Mouse (Mus musculus): Measurements from ENCODE around the gene Gpr84. TPM values are rescaled to one million over a fixed set of nuclear protein-coding genes. Genes with fewer than 3 reads are reported as not detected.

Gene Gpr84
- polyA plus RNA-seq, 1 experiment, result 0.05 TPM

DNA sequence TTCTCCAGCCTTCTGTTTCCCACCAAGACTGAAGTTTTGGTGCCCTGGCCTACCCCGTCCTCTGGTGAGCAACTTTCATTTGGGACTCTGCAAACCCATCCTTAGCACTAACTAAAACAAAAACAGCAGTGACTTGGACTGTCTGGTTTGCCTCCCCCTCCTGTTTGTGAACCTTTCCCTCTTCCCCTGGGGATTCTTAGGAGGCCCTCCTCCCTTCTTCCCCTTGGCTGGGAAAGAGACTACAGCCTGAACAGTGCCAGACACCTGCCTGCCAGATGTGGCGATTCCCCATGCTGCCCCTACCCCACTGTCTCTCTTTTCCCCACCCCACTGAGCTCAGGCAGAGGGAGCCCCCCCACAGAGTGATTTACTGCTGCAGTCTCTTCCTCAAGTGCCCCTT, 9.4 kb downstream of the Gpr84 start:
- peak overlapping the region; percentile 7 for H3K4me2 ChIP-seq (ENCODE audit: low read depth)
- no peak overlapping the region for H3ac ChIP-seq (ENCODE audit: control insufficient read depth, insufficient read length)
- H3K36me3 ChIP-seq (ENCODE audit: control insufficient read depth, insufficient read depth), result peaks cover 34% of the 10 kb centered on the region
- TF ChIP-seq MYOD1 (IDR thresholded peaks at IDR 0.05; ENCODE audit: control insufficient read depth in 1 of 3, insufficient read length in 2 of 3, low read depth in 2 of 3) (peak in 1 of 3 experiments; percentile 35), USF1 (IDR thresholded peaks at IDR 0.05; ENCODE audit: low read depth) (no peak), TCF3 (IDR thresholded peaks at IDR 0.05; ENCODE audit: insufficient read length, low read depth) (no peak), POLR2AphosphoS2 (IDR thresholded peaks at IDR 0.05; ENCODE audit: insufficient read length, low read depth) (no peak), POLR2A (IDR thresholded peaks at IDR 0.05; ENCODE audit: insufficient read length, low read depth) (no peak), TCF12 (IDR thresholded peaks at IDR 0.05; ENCODE audit: insufficient read depth, poor library complexity, severe bottlenecking) (no peak)
- H3K4me3 ChIP-seq, result no peak overlapping the region
- no peaks in the 10 kb centered on the region for H3K27me3 ChIP-seq (ENCODE audit: control insufficient read depth, insufficient read depth, insufficient read length)
- no peaks in the 10 kb centered on the region for H3K79me2 ChIP-seq (ENCODE audit: control insufficient read depth, insufficient read depth)

DNA sequence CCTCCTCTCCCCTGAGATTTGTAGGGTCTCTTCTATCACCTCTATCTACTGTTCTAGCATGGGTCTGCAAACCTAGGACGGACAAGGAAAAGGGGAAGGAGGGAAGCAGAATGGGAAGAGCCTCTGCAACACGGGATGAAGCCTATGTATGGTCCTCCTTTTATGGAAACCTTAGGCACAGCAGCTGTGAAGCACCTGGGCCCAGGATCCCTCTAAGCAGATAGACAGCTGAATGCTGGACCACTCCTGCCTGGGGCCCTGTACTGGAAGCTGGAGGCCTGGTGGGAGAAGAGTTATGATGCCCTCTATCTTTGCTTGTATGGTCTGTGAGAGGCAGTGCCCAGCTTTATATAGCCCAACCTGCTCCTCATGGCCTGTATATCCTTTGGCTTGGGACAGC, 9.9 kb downstream of the Gpr84 start:
- no peaks in the 10 kb centered on the region for H3K27me3 ChIP-seq (ENCODE audit: control insufficient read depth, insufficient read depth, insufficient read length)
- no peak overlapping the region for H3ac ChIP-seq (ENCODE audit: control insufficient read depth, insufficient read length)
- H3K4me3 ChIP-seq, result no peak overlapping the region
- H3K79me2 ChIP-seq (ENCODE audit: control insufficient read depth, insufficient read depth), result no peaks in the 10 kb centered on the region
- H3K4me2 ChIP-seq (ENCODE audit: low read depth), result no peak overlapping the region
- TF ChIP-seq MYOG (IDR thresholded peaks at IDR 0.05; ENCODE audit: control insufficient read depth in 1 of 3, insufficient read depth in 1 of 3, insufficient read length in 2 of 3, low read depth in 2 of 3) (no peak), POLR2AphosphoS2 (IDR thresholded peaks at IDR 0.05; ENCODE audit: insufficient read length, low read depth) (peak; percentile 15)
- H3K36me3 ChIP-seq (ENCODE audit: control insufficient read depth, insufficient read depth), result peaks cover 34% of the 10 kb centered on the region

DNA sequence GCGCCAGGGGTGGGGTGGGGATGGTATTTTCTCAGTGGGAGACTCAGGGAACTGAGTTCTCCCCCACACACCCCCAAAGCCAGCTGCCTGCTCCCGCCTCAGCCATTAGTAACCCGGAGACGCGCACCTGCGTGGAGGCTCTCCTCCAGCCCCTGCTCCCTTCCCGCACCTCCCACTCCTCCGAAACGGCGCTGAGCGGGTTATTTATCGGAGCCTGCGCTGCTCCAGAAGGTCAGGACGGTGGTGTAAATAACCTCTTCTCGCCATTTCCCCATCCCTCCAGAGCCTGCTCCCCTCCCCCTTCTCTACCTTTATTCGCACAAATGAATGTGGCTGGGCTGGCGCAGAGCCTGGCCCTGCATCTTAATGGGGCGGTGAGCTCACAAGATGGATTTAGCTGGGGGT, 10.3 kb downstream of the Gpr84 start:
- H3K4me2 ChIP-seq (ENCODE audit: low read depth), result no peak overlapping the region
- no peak overlapping the region for H3K4me3 ChIP-seq
- TF ChIP-seq CEBPB (IDR thresholded peaks at IDR 0.05; ENCODE audit: insufficient read depth, poor library complexity, severe bottlenecking) (no peak), POLR2AphosphoS2 (IDR thresholded peaks at IDR 0.05; ENCODE audit: insufficient read length, low read depth) (no peak), POLR2A (IDR thresholded peaks at IDR 0.05; ENCODE audit: insufficient read length, low read depth) (no peak), TCF12 (IDR thresholded peaks at IDR 0.05; ENCODE audit: insufficient read depth, poor library complexity, severe bottlenecking) (no peak), USF1 (IDR thresholded peaks at IDR 0.05; ENCODE audit: low read depth) (no peak), E2F4 (IDR thresholded peaks at IDR 0.05; ENCODE audit: insufficient read depth) (no peak), MAX (IDR thresholded peaks at IDR 0.05; ENCODE audit: low read depth) (no peak), TCF3 (IDR thresholded peaks at IDR 0.05; ENCODE audit: insufficient read length, low read depth) (no peak)

DNA sequence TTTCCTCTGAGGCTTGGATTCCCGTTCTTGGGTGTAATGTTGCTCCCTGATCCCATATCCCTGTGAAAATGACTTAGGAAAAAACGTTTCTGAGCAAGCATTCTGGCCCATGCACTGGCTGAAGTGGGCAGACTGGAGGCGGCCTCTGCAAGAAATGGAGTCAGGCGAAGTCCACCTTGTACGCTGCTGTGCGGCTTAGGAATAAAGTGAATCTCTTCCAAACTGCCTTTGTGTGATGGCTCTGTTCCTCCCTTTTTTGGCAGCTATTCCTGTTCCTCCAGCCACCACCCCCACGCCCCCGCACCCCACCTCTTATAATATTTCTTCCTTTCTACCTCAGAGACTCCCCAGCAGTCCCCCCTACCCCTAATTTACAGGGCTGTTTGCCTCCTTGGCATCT, 10.8 kb downstream of the Gpr84 start:
- Histone ChIP-seq H3K27me3 (ENCODE audit: control insufficient read depth, insufficient read depth, insufficient read length) (no peaks in the 10 kb centered on the region), H3K4me3 (no peak overlapping the region), H3K36me3 (ENCODE audit: control insufficient read depth, insufficient read depth) (peaks cover 39% of the 10 kb centered on the region), H3ac (ENCODE audit: control insufficient read depth, insufficient read length) (no peak overlapping the region), H3K79me2 (ENCODE audit: control insufficient read depth, insufficient read depth) (no peaks in the 10 kb centered on the region), H3K4me2 (ENCODE audit: low read depth) (no peak overlapping the region)
- TF ChIP-seq MAX (IDR thresholded peaks at IDR 0.05; ENCODE audit: low read depth), result no peak
- no peak for TF ChIP-seq CEBPB (IDR thresholded peaks at IDR 0.05; ENCODE audit: insufficient read depth, poor library complexity, severe bottlenecking)
- no peak for TF ChIP-seq E2F4 (IDR thresholded peaks at IDR 0.05; ENCODE audit: insufficient read depth)
- TF ChIP-seq REST (IDR thresholded peaks at IDR 0.05; ENCODE audit: insufficient read depth, insufficient read length), result no peak
- no peak for TF ChIP-seq TCF3 (IDR thresholded peaks at IDR 0.05; ENCODE audit: insufficient read length, low read depth)
- TF ChIP-seq POLR2A (IDR thresholded peaks at IDR 0.05; ENCODE audit: insufficient read length, low read depth), result no peak
- no peak for TF ChIP-seq TCF12 (IDR thresholded peaks at IDR 0.05; ENCODE audit: insufficient read depth, poor library complexity, severe bottlenecking)
- no peak for TF ChIP-seq MYOD1 (IDR thresholded peaks at IDR 0.05; ENCODE audit: control insufficient read depth in 1 of 3, insufficient read length in 2 of 3, low read depth in 2 of 3)
- TF ChIP-seq POLR2AphosphoS2 (IDR thresholded peaks at IDR 0.05; ENCODE audit: insufficient read length, low read depth), result no peak
- TF ChIP-seq USF1 (IDR thresholded peaks at IDR 0.05; ENCODE audit: low read depth), result no peak
- TF ChIP-seq SRF (IDR thresholded peaks at IDR 0.05; ENCODE audit: control insufficient read depth, insufficient read length, low read depth), result no peak
- TF ChIP-seq MYOG (IDR thresholded peaks at IDR 0.05; ENCODE audit: control insufficient read depth in 1 of 3, insufficient read depth in 1 of 3, insufficient read length in 2 of 3, low read depth in 2 of 3), result no peak

More for the DNA sequence above, 10.3 kb downstream of the Gpr84 start:
- H3ac ChIP-seq (ENCODE audit: control insufficient read depth, insufficient read length), result no peak overlapping the region
- no peaks in the 10 kb centered on the region for H3K27me3 ChIP-seq (ENCODE audit: control insufficient read depth, insufficient read depth, insufficient read length)
- peaks cover 39% of the 10 kb centered on the region for H3K36me3 ChIP-seq (ENCODE audit: control insufficient read depth, insufficient read depth)
- no peaks in the 10 kb centered on the region for H3K79me2 ChIP-seq (ENCODE audit: control insufficient read depth, insufficient read depth)

DNA sequence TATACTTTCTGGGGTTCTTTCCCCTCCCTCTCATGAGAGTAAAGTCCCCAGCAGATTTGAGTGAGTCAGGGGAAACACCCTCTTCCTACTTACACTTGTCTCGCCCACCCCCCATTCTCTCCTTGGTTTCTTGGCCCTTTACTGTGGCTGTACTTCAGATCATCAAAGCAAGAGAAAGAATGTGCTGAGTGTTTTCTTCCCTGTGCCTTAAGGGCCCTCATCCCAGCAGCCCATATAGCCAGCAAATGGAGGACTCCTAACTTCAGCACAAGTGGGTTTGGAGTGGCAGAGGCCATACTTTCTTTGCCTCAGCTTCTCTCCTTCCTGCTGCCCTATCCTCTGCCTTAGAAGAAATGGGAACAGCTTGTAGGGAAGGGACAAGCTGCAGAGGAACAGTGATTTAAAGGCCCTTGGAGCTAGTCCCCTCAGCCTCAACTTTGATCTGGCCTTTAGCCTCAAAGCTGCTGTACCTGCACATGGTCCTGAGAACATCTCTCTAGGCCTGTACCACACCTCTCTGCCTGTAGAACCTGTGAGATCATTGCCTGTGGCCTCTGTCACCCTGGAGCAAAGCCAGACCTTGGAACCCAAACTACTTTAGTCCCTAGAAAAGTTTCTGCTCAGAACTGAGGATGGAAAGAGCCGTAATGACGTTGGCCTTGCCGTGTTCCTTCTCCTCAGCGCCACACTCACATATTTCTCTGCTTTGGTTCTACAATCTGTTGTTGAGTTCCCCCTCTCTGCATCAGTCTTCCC, 11.4 kb downstream of the Gpr84 start:
- no peak overlapping the region for H3K4me2 ChIP-seq (ENCODE audit: low read depth)

More for the DNA sequence above, 11.4 kb downstream of the Gpr84 start:
- no peaks in the 10 kb centered on the region for H3K27me3 ChIP-seq (ENCODE audit: control insufficient read depth, insufficient read depth, insufficient read length)
- no peak for TF ChIP-seq USF1 (IDR thresholded peaks at IDR 0.05; ENCODE audit: low read depth)
- TF ChIP-seq TCF12 (IDR thresholded peaks at IDR 0.05; ENCODE audit: insufficient read depth, poor library complexity, severe bottlenecking), result no peak
- no peak for TF ChIP-seq MAX (IDR thresholded peaks at IDR 0.05; ENCODE audit: low read depth)
- TF ChIP-seq CEBPB (IDR thresholded peaks at IDR 0.05; ENCODE audit: insufficient read depth, poor library complexity, severe bottlenecking), result no peak
- TF ChIP-seq SRF (IDR thresholded peaks at IDR 0.05; ENCODE audit: control insufficient read depth, insufficient read length, low read depth), result no peak
- TF ChIP-seq TCF3 (IDR thresholded peaks at IDR 0.05; ENCODE audit: insufficient read length, low read depth), result no peak
- no peak for TF ChIP-seq REST (IDR thresholded peaks at IDR 0.05; ENCODE audit: insufficient read depth, insufficient read length)
- TF ChIP-seq POLR2A (IDR thresholded peaks at IDR 0.05; ENCODE audit: insufficient read length, low read depth), result no peak
- no peak for TF ChIP-seq MYOD1 (IDR thresholded peaks at IDR 0.05; ENCODE audit: control insufficient read depth in 1 of 3, insufficient read length in 2 of 3, low read depth in 2 of 3)
- H3K79me2 ChIP-seq (ENCODE audit: control insufficient read depth, insufficient read depth), result no peaks in the 10 kb centered on the region
- H3ac ChIP-seq (ENCODE audit: control insufficient read depth, insufficient read length), result no peak overlapping the region
- peaks cover 39% of the 10 kb centered on the region for H3K36me3 ChIP-seq (ENCODE audit: control insufficient read depth, insufficient read depth)
- no peak overlapping the region for H3K4me3 ChIP-seq
